Comparison of ENCODE assay signal across 9 mouse cellular contexts in the genomic region with DNA sequence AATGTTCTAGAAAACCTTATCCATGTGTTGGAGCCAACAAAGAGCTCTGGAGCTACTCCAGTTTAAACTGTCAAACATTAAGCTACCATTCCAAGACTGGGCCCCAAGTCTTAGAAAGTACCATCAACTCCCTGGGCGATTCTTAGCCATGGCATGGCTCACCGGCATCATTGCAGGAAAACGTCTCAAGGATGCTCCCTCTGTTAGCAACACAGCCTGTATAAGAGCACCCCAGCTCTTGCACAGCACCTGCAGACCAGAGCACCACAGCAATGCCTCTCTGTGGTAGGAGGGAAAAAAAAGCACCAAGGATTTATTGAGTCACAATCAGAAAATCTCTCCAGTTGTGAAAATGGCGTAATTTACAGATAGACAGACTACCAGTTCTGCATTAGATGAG.
DNase-seq lines count a peak whose midpoint lies in the region; ATAC-seq lines count a peak whose summit lies in the region.
"Had no signal": no experiment of that assay in that cellular context is flagged by ENCODE, and none has a peak within 500 bp of the region (broad histone marks: within the 10 kb centered on the region; RNA-seq: fewer than 3 reads in every experiment).

No protein-coding gene starts in this region.

- H3K4me1 ChIP-seq in kidney, embryonic 15.5 days: peaks cover 41% of the 10 kb centered on the region
- H3K4me1 ChIP-seq in embryonic facial prominence, embryonic 10.5 days: peaks cover 36% of the 10 kb centered on the region
- H3K4me1 ChIP-seq in heart, embryonic 15.5 days (replicated peaks): peaks cover 22% of the 10 kb centered on the region
- H3K4me1 ChIP-seq in midbrain, embryonic 13.5 days (replicated peaks): peaks cover 12% of the 10 kb centered on the region

- H3K27ac ChIP-seq in kidney, embryonic 15.5 days: peak overlapping the region; percentile 92
- peak overlapping the region; percentile 91 for H3K27ac ChIP-seq in embryonic facial prominence, embryonic 10.5 days (replicated peaks)
- peak overlapping the region; percentile 77 for H3K27ac ChIP-seq in heart, embryonic 15.5 days
- H3K27ac ChIP-seq in midbrain, embryonic 13.5 days: no peak overlapping the region

- no peak overlapping the region for H3K9ac ChIP-seq in kidney, embryonic 15.5 days
- H3K9ac ChIP-seq in heart, embryonic 15.5 days: no peak overlapping the region
- H3K9ac ChIP-seq in midbrain, embryonic 13.5 days (replicated peaks): no peak overlapping the region

- H3K4me3 ChIP-seq in kidney, embryonic 15.5 days (replicated peaks): no peak overlapping the region
- peak overlapping the region; percentile 46; the same call in 1 of the 2 replicates for H3K4me3 ChIP-seq in embryonic facial prominence, embryonic 10.5 days
- H3K4me3 ChIP-seq in heart, embryonic 15.5 days: no peak overlapping the region
- no peak overlapping the region for H3K4me3 ChIP-seq in midbrain, embryonic 13.5 days (replicated peaks)

- 66% methylated on average over 4 of the region's 4 CpGs for WGBS in kidney, embryonic 15.5 days
- 70% methylated on average over 4 of the region's 4 CpGs for WGBS in embryonic facial prominence, embryonic 10.5 days
- WGBS in heart, embryonic 15.5 days: 66% methylated on average over 4 of the region's 4 CpGs
- WGBS in midbrain, embryonic 13.5 days: 77% methylated on average over 4 of the region's 4 CpGs

- no peaks in the 10 kb centered on the region for H3K36me3 ChIP-seq in kidney, embryonic 15.5 days
- no peaks in the 10 kb centered on the region for H3K36me3 ChIP-seq in embryonic facial prominence, embryonic 10.5 days (replicated peaks)
- H3K36me3 ChIP-seq in heart, embryonic 15.5 days: no peaks in the 10 kb centered on the region
- H3K36me3 ChIP-seq in midbrain, embryonic 13.5 days: no peaks in the 10 kb centered on the region

- no peaks in the 10 kb centered on the region for H3K27me3 ChIP-seq in kidney, embryonic 15.5 days
- H3K27me3 ChIP-seq in embryonic facial prominence, embryonic 10.5 days (replicated peaks; ENCODE audit: low read depth, poor library complexity, severe bottlenecking): no peaks in the 10 kb centered on the region
- no peaks in the 10 kb centered on the region for H3K27me3 ChIP-seq in heart, embryonic 15.5 days
- H3K27me3 ChIP-seq in midbrain, embryonic 13.5 days: no peaks in the 10 kb centered on the region

- H3K9me3 ChIP-seq in kidney, embryonic 15.5 days (replicated peaks): no peaks in the 10 kb centered on the region
- H3K9me3 ChIP-seq in embryonic facial prominence, embryonic 10.5 days: no peaks in the 10 kb centered on the region
- H3K9me3 ChIP-seq in heart, embryonic 15.5 days (replicated peaks): no peaks in the 10 kb centered on the region
- no peaks in the 10 kb centered on the region for H3K9me3 ChIP-seq in midbrain, embryonic 13.5 days

- H3K4me2 ChIP-seq in kidney, embryonic 15.5 days: peak overlapping the region; percentile 54
- H3K4me2 ChIP-seq in heart, embryonic 15.5 days: peak overlapping the region; percentile 56
- H3K4me2 ChIP-seq in midbrain, embryonic 13.5 days (replicated peaks): peak overlapping the region; percentile 36; the same call in 1 of the 2 replicates

- no peak for DNase-seq in kidney, adult 11 months
- no peak for DNase-seq in embryonic facial prominence, embryonic 10.5 days (ENCODE audit: low spot score)
- DNase-seq in cerebellum, adult 9-11 months: no peak
- DNase-seq: right cerebral cortex, postnatal 25 days; thymus, postnatal 4 days had no signal

- ATAC-seq in kidney, embryonic 15.5 days (replicated peaks; ENCODE audit: low FRiP score): no peak
- ATAC-seq in heart, embryonic 15.5 days (replicated peaks; ENCODE audit: insufficient number of reproducible peaks, insufficient read depth, low FRiP score, low read depth): no peak
- no peak for ATAC-seq in midbrain, embryonic 13.5 days
- ATAC-seq in frontal cortex, adult (ENCODE audit: low TSS enrichment): no peak
